Mouse (Mus musculus) embryonic fibroblast, embryonic 13.5 days (primary cell): ENCODE measurements around the gene Cdkn2aip.

Source experiments
- CTCF ChIP-seq: IDR thresholded peaks from 2 replicates; pipeline ENCODE4 v1.5.1; 2011; ENCODE audit warnings: mild to moderate bottlenecking, control low read depth, low read length, moderate library complexity, borderline replicate concordance; ENCODE audit not compliant: insufficient read depth
- POLR2A ChIP-seq: IDR thresholded peaks from 2 replicates; pipeline ENCODE4 v1.6.1; 2011; ENCODE audit warnings: low read depth, mild to moderate bottlenecking, control low read depth, low read length, moderate library complexity

- no peak for TF ChIP-seq CTCF
- TF ChIP-seq POLR2A, result no peak; the same call in 1 of the 2 replicates
Observed at GRCm38 (mm10) chr8:47676224-47676623, 37.5 kb downstream of the Cdkn2aip start.
